Mouse (Mus musculus): ENCODE results near the gene Tmem116. TPM values are rescaled to one million over a fixed set of nuclear protein-coding genes. Genes with fewer than 3 reads are reported as not detected.

The Tmem116 gene
- polyA plus RNA-seq, 1 experiment from 2014 or later: 1.4 TPM

DNA sequence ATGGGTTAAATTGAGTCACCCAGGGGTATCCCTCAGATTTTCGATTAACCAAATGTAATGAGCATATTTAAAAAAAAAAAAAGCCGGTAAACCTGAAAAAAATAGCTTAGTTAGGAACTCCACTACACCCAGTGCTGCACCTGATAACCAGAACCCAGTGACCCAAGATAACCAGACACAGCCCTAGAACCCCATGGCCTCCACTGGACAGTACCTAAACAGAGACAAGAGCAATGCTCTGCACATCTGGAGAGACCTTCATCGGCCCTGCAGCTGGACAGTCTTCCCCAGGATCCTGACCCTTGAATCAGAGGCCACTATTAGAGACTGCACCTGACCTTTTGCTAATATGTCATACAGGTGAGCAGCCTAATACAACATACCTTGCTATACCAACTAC, 95.4 kb downstream of the Tmem116 start:
- ATAC-seq (replicated peaks; ENCODE audit: low FRiP score): no peak
- Histone ChIP-seq H3K9me3 (ENCODE audit: control insufficient read depth, low read length) (no peaks in the 10 kb centered on the region), H3K27me3 (ENCODE audit: control insufficient read depth, insufficient read depth, low read length) (no peaks in the 10 kb centered on the region), H3K9ac (ENCODE audit: low read length) (no peak overlapping the region), H3K4me3 (ENCODE audit: low read depth, low read length) (no peak overlapping the region), H3K4me1 (replicated peaks; ENCODE audit: control insufficient read depth, insufficient read depth, low read length) (peaks cover 8% of the 10 kb centered on the region; the same call in 1 of the 2 replicates), H3K36me3 (ENCODE audit: control insufficient read depth, insufficient read depth, low read length) (no peaks in the 10 kb centered on the region), H3K27ac (ENCODE audit: low read depth, low read length) (no peak overlapping the region), H3K4me2 (ENCODE audit: low read depth, low read length, severe bottlenecking) (no peak overlapping the region)
- 94% methylated on average over 3 of the region's 3 CpGs for WGBS
- no peak for DNase-seq (ENCODE audit: low spot score)

DNA sequence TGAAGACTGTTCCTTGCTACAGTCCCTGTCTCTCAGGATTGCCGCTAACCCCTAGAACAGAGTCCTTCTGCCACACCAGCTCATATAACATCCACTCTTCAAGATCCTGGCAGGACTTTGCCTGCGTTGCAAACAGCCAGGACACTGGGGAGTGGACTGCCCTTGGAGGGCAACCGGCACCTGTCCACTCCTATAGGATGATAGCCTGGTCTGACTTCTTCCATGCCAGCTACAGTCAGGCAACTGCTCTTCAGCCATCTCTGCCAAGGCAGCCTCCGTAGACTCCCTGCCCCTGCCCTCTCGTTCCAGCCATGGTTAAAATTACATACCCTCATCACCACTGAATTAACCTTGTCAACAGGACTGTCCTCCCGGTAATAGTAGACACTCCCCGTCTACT, 97.5 kb downstream of the Tmem116 start:
- H3K27ac ChIP-seq (ENCODE audit: low read depth, low read length): no peak overlapping the region
- H3K9ac ChIP-seq (ENCODE audit: low read length): no peak overlapping the region
- DNase-seq (ENCODE audit: low spot score) (no peak), ATAC-seq (replicated peaks; ENCODE audit: low FRiP score) (no peak)
- no peak overlapping the region for H3K4me2 ChIP-seq (ENCODE audit: low read depth, low read length, severe bottlenecking)
- H3K4me1 ChIP-seq (replicated peaks; ENCODE audit: control insufficient read depth, insufficient read depth, low read length): peaks cover 5% of the 10 kb centered on the region; the same call in 1 of the 2 replicates
- no peaks in the 10 kb centered on the region for H3K27me3 ChIP-seq (ENCODE audit: control insufficient read depth, insufficient read depth, low read length)
- no peaks in the 10 kb centered on the region for H3K36me3 ChIP-seq (ENCODE audit: control insufficient read depth, insufficient read depth, low read length)
- H3K4me3 ChIP-seq (ENCODE audit: low read depth, low read length): no peak overlapping the region
- H3K9me3 ChIP-seq (ENCODE audit: control insufficient read depth, low read length): no peaks in the 10 kb centered on the region
- WGBS: 87% methylated on average over 7 of the region's 7 CpGs

DNA sequence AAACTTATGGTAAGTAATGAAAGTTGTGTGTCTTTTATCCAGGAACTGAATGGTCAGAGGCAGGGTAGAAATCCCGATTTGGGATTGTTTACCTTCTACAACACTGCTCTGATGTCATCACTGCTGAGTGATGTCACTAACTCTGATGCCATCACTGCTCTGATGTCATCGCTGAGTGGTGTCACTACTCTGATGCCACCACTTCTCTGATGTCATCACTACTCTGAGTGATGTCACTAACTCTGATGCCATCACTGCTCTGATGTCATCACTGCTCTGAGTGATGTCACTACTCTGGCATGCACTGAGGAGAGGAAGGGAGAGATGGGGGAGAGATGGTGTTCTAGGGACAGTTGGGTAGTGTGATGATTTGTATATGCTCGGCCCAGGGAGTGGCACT, 110.7 kb downstream of the Tmem116 start:
- H3K27ac ChIP-seq (ENCODE audit: low read depth, low read length): no peak overlapping the region
- no peak for ATAC-seq (replicated peaks; ENCODE audit: low FRiP score)
- H3K4me1 ChIP-seq (replicated peaks; ENCODE audit: control insufficient read depth, insufficient read depth, low read length): peaks cover 3% of the 10 kb centered on the region; the same call in 1 of the 2 replicates
- DNase-seq (ENCODE audit: low spot score): no peak
- no peak overlapping the region for H3K4me3 ChIP-seq (ENCODE audit: low read depth, low read length)
- H3K9ac ChIP-seq (ENCODE audit: low read length): no peak overlapping the region
- no peak overlapping the region for H3K4me2 ChIP-seq (ENCODE audit: low read depth, low read length, severe bottlenecking)
- H3K27me3 ChIP-seq (ENCODE audit: control insufficient read depth, insufficient read depth, low read length): no peaks in the 10 kb centered on the region
- no peaks in the 10 kb centered on the region for H3K9me3 ChIP-seq (ENCODE audit: control insufficient read depth, low read length)
- 90% methylated on average over 3 of the region's 3 CpGs for WGBS
- H3K36me3 ChIP-seq (ENCODE audit: control insufficient read depth, insufficient read depth, low read length): no peaks in the 10 kb centered on the region

DNA sequence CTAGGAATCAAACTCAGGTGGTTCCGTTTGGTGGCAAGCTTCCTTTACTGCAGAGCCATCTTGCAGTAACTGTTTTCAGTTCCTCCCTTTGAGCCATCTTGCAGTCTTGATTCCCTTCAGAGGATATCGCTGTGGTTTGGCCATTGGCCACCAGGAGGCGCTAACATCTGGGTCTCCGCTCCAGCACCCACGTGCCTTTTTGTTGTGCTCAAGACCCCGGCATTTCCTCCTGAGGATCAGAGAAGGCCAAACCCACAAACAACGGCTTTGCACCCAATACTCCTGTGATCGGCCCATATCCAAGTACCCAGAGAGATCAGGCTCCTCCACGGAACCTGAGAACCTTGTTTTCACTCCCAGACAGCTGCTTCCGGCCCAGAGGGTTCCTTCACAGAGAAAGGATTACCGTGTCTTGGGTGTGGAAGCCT, 112.8 kb downstream of the Tmem116 start:
- Histone ChIP-seq H3K9me3 (ENCODE audit: control insufficient read depth, low read length) (no peaks in the 10 kb centered on the region), H3K4me1 (replicated peaks; ENCODE audit: control insufficient read depth, insufficient read depth, low read length) (peaks cover 3% of the 10 kb centered on the region; the same call in 1 of the 2 replicates), H3K27ac (ENCODE audit: low read depth, low read length) (no peak overlapping the region), H3K9ac (ENCODE audit: low read length) (peak overlapping the region; percentile 33; the same call in 1 of the 2 replicates), H3K4me3 (ENCODE audit: low read depth, low read length) (no peak overlapping the region), H3K27me3 (ENCODE audit: control insufficient read depth, insufficient read depth, low read length) (no peaks in the 10 kb centered on the region), H3K36me3 (ENCODE audit: control insufficient read depth, insufficient read depth, low read length) (no peaks in the 10 kb centered on the region), H3K4me2 (ENCODE audit: low read depth, low read length, severe bottlenecking) (peak overlapping the region; percentile 15; the same call in 1 of the 2 replicates)
- DNase-seq (ENCODE audit: low spot score) (peak; percentile 95), ATAC-seq (replicated peaks; ENCODE audit: low FRiP score) (no peak)
- 12% methylated on average over 11 of the region's 11 CpGs for WGBS

- Histone ChIP-seq H3K27ac (ENCODE audit: low read depth, low read length) (no peak overlapping the region), H3K36me3 (ENCODE audit: control insufficient read depth, insufficient read depth, low read length) (no peaks in the 10 kb centered on the region; the same call in 1 of the 2 replicates), H3K4me1 (replicated peaks; ENCODE audit: control insufficient read depth, insufficient read depth, low read length) (peaks cover 3% of the 10 kb centered on the region; the same call in 1 of the 2 replicates), H3K27me3 (ENCODE audit: control insufficient read depth, insufficient read depth, low read length) (no peaks in the 10 kb centered on the region), H3K9ac (ENCODE audit: low read length) (no peak overlapping the region), H3K4me2 (ENCODE audit: low read depth, low read length, severe bottlenecking) (no peak overlapping the region), H3K4me3 (ENCODE audit: low read depth, low read length) (no peak overlapping the region), H3K9me3 (ENCODE audit: control insufficient read depth, low read length) (no peaks in the 10 kb centered on the region)
- no peak for ATAC-seq (replicated peaks; ENCODE audit: low FRiP score)
- no peak for DNase-seq (ENCODE audit: low spot score)
- 91% methylated on average over 16 of the region's 16 CpGs for WGBS
Measured at GRCm38 (mm10) chr5:121566035-121566681, 114.5 kb downstream of the Tmem116 start.

DNA sequence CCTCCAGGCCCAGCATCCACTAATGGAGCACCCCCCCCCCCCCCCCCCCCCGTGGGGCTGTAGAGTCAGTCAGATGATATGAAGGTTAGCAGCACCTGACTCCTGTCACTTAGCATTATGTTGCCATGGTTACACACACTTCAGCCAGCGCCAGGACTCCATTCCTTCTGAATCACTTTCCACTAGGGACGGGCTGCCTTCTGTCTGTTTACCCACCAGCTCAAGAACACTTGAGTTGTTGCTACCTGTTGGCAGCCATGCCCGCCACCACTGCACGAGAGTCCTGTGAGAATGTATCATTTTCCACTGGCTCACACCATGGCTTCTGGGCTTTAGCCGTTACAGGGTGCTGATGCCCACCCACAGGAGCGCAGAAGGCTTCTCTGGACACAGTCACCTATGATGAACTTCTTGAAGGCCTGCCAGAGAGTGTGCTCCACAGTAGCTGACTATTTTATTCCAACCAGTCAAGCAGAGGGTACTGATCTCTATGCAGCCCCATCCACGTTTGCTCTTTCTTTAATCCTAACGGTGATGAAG, 118.3 kb downstream of the Tmem116 start:
- 84% methylated on average over 8 of the region's 9 CpGs for WGBS
- ATAC-seq (replicated peaks; ENCODE audit: low FRiP score): no peak
- Histone ChIP-seq H3K27me3 (ENCODE audit: control insufficient read depth, insufficient read depth, low read length) (no peaks in the 10 kb centered on the region), H3K4me1 (replicated peaks; ENCODE audit: control insufficient read depth, insufficient read depth, low read length) (no peaks in the 10 kb centered on the region), H3K27ac (ENCODE audit: low read depth, low read length) (no peak overlapping the region), H3K36me3 (ENCODE audit: control insufficient read depth, insufficient read depth, low read length) (no peaks in the 10 kb centered on the region; the same call in 1 of the 2 replicates), H3K4me3 (ENCODE audit: low read depth, low read length) (no peak overlapping the region), H3K4me2 (ENCODE audit: low read depth, low read length, severe bottlenecking) (no peak overlapping the region), H3K9me3 (ENCODE audit: control insufficient read depth, low read length) (no peaks in the 10 kb centered on the region), H3K9ac (ENCODE audit: low read length) (no peak overlapping the region)
- DNase-seq (ENCODE audit: low spot score): no peak

DNA sequence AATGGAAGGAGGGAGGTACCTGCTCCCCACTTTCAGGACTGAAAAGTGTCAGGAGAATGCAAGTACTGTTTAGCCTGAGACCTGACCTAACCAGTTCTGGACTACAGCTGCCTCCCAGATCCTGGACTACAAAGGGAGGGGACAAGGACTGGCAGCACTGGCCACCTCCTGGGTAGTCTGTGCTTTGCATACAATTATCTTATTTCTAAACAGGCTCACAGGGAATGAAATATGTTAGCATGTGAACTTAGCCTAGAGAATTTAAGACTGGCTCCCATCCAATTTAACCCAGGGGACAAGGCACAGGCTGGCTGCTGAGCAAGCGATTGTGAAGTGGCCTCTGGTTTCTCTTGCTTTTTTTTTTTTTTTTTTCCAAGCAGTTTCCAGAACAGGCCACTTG, 119.1 kb downstream of the Tmem116 start:
- DNase-seq (ENCODE audit: low spot score) (no peak), ATAC-seq (replicated peaks; ENCODE audit: low FRiP score) (no peak)
- WGBS: 83% methylated on average over 1 of the region's 1 CpGs
- Histone ChIP-seq H3K4me1 (replicated peaks; ENCODE audit: control insufficient read depth, insufficient read depth, low read length) (no peaks in the 10 kb centered on the region), H3K4me3 (ENCODE audit: low read depth, low read length) (no peak overlapping the region), H3K9me3 (ENCODE audit: control insufficient read depth, low read length) (no peaks in the 10 kb centered on the region), H3K27ac (ENCODE audit: low read depth, low read length) (no peak overlapping the region), H3K36me3 (ENCODE audit: control insufficient read depth, insufficient read depth, low read length) (no peaks in the 10 kb centered on the region; the same call in 1 of the 2 replicates), H3K4me2 (ENCODE audit: low read depth, low read length, severe bottlenecking) (no peak overlapping the region), H3K9ac (ENCODE audit: low read length) (no peak overlapping the region), H3K27me3 (ENCODE audit: control insufficient read depth, insufficient read depth, low read length) (no peaks in the 10 kb centered on the region)
